Mouse (Mus musculus) G1E (cell line): Measurements from ENCODE around the gene Mdk. TPM values are rescaled to one million over a fixed set of nuclear protein-coding genes. Genes with fewer than 3 reads are reported as not detected.

ENCODE experiments used
- ATAC-seq: 2 replicates; pipeline ENCODE4 v1.8.0; 2016; ENCODE audit warnings: mild to moderate bottlenecking; ENCODE audit not compliant: insufficient number of reproducible peaks, poor library complexity, low FRiP score, severe bottlenecking; ENCODE audit errors: extremely low read depth
- DNase-seq: peaks from one replicate; pipeline ENCODE4 v3.0.0; 2012; ENCODE audit warnings: low spot score
- H3K27me3 ChIP-seq: 2 replicates; pipeline ENCODE4 v1.6.1; 2012; ENCODE audit warnings: mild to moderate bottlenecking, low read length, inconsistent platforms; ENCODE audit not compliant: insufficient read depth
- H3K36me3 ChIP-seq: replicated peaks from 2 replicates; pipeline ENCODE3; 2012; ENCODE audit warnings: mild to moderate bottlenecking, inconsistent platforms
- H3K4me1 ChIP-seq: 2 replicates; pipeline ENCODE4 v1.6.1; 2012; ENCODE audit warnings: low read depth, low read length, inconsistent platforms, mixed read lengths; ENCODE audit not compliant: insufficient read depth
- H3K4me3 ChIP-seq: 2 replicates; pipeline ENCODE4 v1.5.1; 2012; ENCODE audit warnings: low read depth, mild to moderate bottlenecking, inconsistent platforms, low read length, moderate library complexity, mixed read lengths
- H3K9me3 ChIP-seq: replicated peaks from 2 replicates; pipeline ENCODE4 v1.6.1; 2012; ENCODE audit warnings: inconsistent platforms
- CTCF ChIP-seq: IDR thresholded peaks from 2 replicates; pipeline ENCODE4 v1.5.1; 2012; ENCODE audit warnings: low read depth, low read length, inconsistent platforms, mixed read lengths
- GATA1 ChIP-seq: IDR thresholded peaks from 2 replicates; pipeline ENCODE4 v1.6.1; 2012; ENCODE audit warnings: borderline replicate concordance, low read length, inconsistent platforms, mixed read lengths
- GATA2 ChIP-seq: IDR thresholded peaks from 2 replicates; pipeline ENCODE4 v1.6.1; 2012; ENCODE audit warnings: low read depth, low read length, inconsistent platforms, borderline replicate concordance
- POLR2AphosphoS5 ChIP-seq: IDR thresholded peaks from 2 replicates; pipeline ENCODE4 v1.6.1; 2012; ENCODE audit warnings: low read depth, low read length, inconsistent platforms; ENCODE audit not compliant: insufficient replicate concordance
- TAL1 ChIP-seq: conservative IDR thresholded peaks from 2 replicates; pipeline ENCODE4 v1.6.1; 2012; ENCODE audit warnings: low read depth, low read length, inconsistent platforms, mixed read lengths
- polyA plus RNA-seq: library from polyadenylated mRNA; stranded (reverse); fragments of >175 nt; gene quantifications from 2 replicates; pipeline ENCODE4 v1.2.3, GENCODE M21; 2012
- total RNA-seq, 2 experiments: library from RNA; stranded (forward) in 1 of 2; stranded (reverse) in 1 of 2; fragments of 200-1000 nt in 1 of 2; fragments of >200 nt in 1 of 2; fragmentation: Nextera tagmentation in 1 of 2; gene quantifications; 2 replicates each; pipeline ENCODE4 v1.2.3; 2014 to 2017

The Mdk gene
- total and polyA plus RNA-seq, 3 experiments = 0.76 to 5.5 (median 4.9) TPM

- no peak for ATAC-seq
- peak; percentile 58 for DNase-seq
- Histone ChIP-seq H3K4me1 (peaks cover 85% of the 10 kb centered on the region), H3K36me3 (peaks cover 69% of the 10 kb centered on the region), H3K4me3 (no peak overlapping the region), H3K27me3 (no peaks in the 10 kb centered on the region), H3K9me3 (no peaks in the 10 kb centered on the region)
- TF ChIP-seq TAL1 (no peak), GATA2 (no peak), CTCF (peak; percentile 84), POLR2AphosphoS5 (no peak)
These were observed 26.8 kb upstream of the Mdk start for GRCm38 (mm10) chr2:91958701-91959457.

GRCm38 (mm10) chr2:91958049-91958448 lies 26.0 kb upstream of the Mdk start:
- DNase-seq (no peak), ATAC-seq (no peak)
- Histone ChIP-seq H3K4me3 (no peak overlapping the region; the same call in 1 of the 2 replicates), H3K36me3 (peaks cover 76% of the 10 kb centered on the region), H3K4me1 (peaks cover 89% of the 10 kb centered on the region), H3K27me3 (no peaks in the 10 kb centered on the region), H3K9me3 (no peaks in the 10 kb centered on the region)
- TF ChIP-seq CTCF (no peak), TAL1 (no peak), POLR2AphosphoS5 (no peak), GATA2 (no peak), GATA1 (no peak)

GRCm38 (mm10) chr2:91957096-91957495 lies 25.0 kb upstream of the Mdk start:
- no peaks in the 10 kb centered on the region for H3K27me3 ChIP-seq
- H3K36me3 ChIP-seq = peaks cover 83% of the 10 kb centered on the region
- no peaks in the 10 kb centered on the region for H3K9me3 ChIP-seq
- no peak for TF ChIP-seq CTCF
- DNase-seq = peak; percentile 63
- H3K4me3 ChIP-seq = peak overlapping the region; percentile 56; the same call in 1 of the 2 replicates
- ATAC-seq = peak; percentile 57
- H3K4me1 ChIP-seq = peaks cover 88% of the 10 kb centered on the region

- H3K36me3 ChIP-seq = peaks cover 79% of the 10 kb centered on the region
- peaks cover 87% of the 10 kb centered on the region for H3K4me1 ChIP-seq
- DNase-seq (no peak), ATAC-seq (no peak)
- H3K9me3 ChIP-seq = no peaks in the 10 kb centered on the region
- H3K27me3 ChIP-seq = no peaks in the 10 kb centered on the region
- TF ChIP-seq POLR2AphosphoS5 = no peak
- TF ChIP-seq TAL1 = no peak
- no peak for TF ChIP-seq CTCF
- no peak for TF ChIP-seq GATA2
- TF ChIP-seq GATA1 = no peak
- no peak overlapping the region for H3K4me3 ChIP-seq
These were observed 23.8 kb upstream of the Mdk start for GRCm38 (mm10) chr2:91955875-91956274.

GRCm38 (mm10) chr2:91955121-91955591 lies 23.1 kb upstream of the Mdk start:
- Histone ChIP-seq H3K4me1 (peaks cover 86% of the 10 kb centered on the region), H3K36me3 (peaks cover 71% of the 10 kb centered on the region), H3K4me3 (no peak overlapping the region), H3K9me3 (no peaks in the 10 kb centered on the region), H3K27me3 (no peaks in the 10 kb centered on the region)
- ATAC-seq (no peak), DNase-seq (no peak)
- TF ChIP-seq POLR2AphosphoS5 = no peak
- no peak for TF ChIP-seq GATA2
- no peak for TF ChIP-seq GATA1
- no peak for TF ChIP-seq TAL1
- TF ChIP-seq CTCF = no peak

- no peaks in the 10 kb centered on the region for H3K9me3 ChIP-seq
- DNase-seq (no peak), ATAC-seq (no peak)
- peaks cover 67% of the 10 kb centered on the region for H3K36me3 ChIP-seq
- H3K27me3 ChIP-seq = no peaks in the 10 kb centered on the region
- peak overlapping the region; percentile 2; the same call in 1 of the 2 replicates for H3K4me3 ChIP-seq
- TF ChIP-seq POLR2AphosphoS5 (no peak), GATA2 (no peak), GATA1 (no peak), CTCF (no peak)
- H3K4me1 ChIP-seq = peaks cover 82% of the 10 kb centered on the region
These were observed 21.7 kb upstream of the Mdk start for GRCm38 (mm10) chr2:91953825-91954224.
